Mouse (Mus musculus) heart, embryonic 12.5 days (tissue): ENCODE results near the gene Ppp1r13b. TPM values are rescaled to one million over a fixed set of nuclear protein-coding genes. Genes with fewer than 3 reads are reported as not detected.

ENCODE experiments used
- ATAC-seq: fragments of 200-750 bp; cut with Nextera tagmentation; 2 replicates; pipeline ENCODE4 v1.8.0; 2017; ENCODE audit warnings: moderate TSS enrichment, moderate library complexity; ENCODE audit not compliant: insufficient number of reproducible peaks, low FRiP score
- H3K27ac ChIP-seq: fragments of 300-500 bp; sonication (generic); 2 replicates; pipeline ENCODE4 v1.5.1; 2016; ENCODE audit warnings: mild to moderate bottlenecking, moderate library complexity; ENCODE audit not compliant: poor library complexity, severe bottlenecking
- H3K27me3 ChIP-seq: fragments of 300-500 bp; sonication (generic); replicated peaks from 2 replicates; pipeline ENCODE4 v1.6.1; 2016; ENCODE audit warnings: mild to moderate bottlenecking, moderate library complexity
- H3K36me3 ChIP-seq: fragments of 300-500 bp; sonication (generic); 2 replicates; pipeline ENCODE4 v1.6.1; 2016; ENCODE audit warnings: mild to moderate bottlenecking, moderate library complexity
- H3K4me1 ChIP-seq: fragments of 300-500 bp; sonication (generic); replicated peaks from 2 replicates; pipeline ENCODE4 v1.6.1; 2016; ENCODE audit warnings: mild to moderate bottlenecking
- H3K4me2 ChIP-seq: fragments of 300-500 bp; sonication (generic); 2 replicates; pipeline ENCODE4 v1.6.1; 2016; ENCODE audit warnings: mild to moderate bottlenecking, moderate library complexity
- H3K4me3 ChIP-seq: fragments of 300-500 bp; sonication (generic); 2 replicates; pipeline ENCODE4 v1.5.1; 2016; ENCODE audit warnings: mild to moderate bottlenecking
- H3K9ac ChIP-seq: fragments of 300-500 bp; sonication (generic); 2 replicates; pipeline ENCODE4 v1.6.1; 2016; ENCODE audit warnings: mild to moderate bottlenecking, moderate library complexity
- H3K9me3 ChIP-seq: fragments of 300-500 bp; sonication (generic); replicated peaks from 2 replicates; pipeline ENCODE4 v1.6.1; 2016; ENCODE audit warnings: mild to moderate bottlenecking, moderate library complexity
- WGBS: fragments of 180-500 bp; shearing (Covaris S2); methylation state at CpG from one replicate; pipeline ENCODE4 v1.1.7; 2016; 5-methylcytosine and 5-hydroxymethylcytosine counted together
- polyA plus RNA-seq: library from polyadenylated mRNA; unstranded; fragments of >200 nt; fragmentation: Nextera tagmentation; extraction: Ambion mirVana; gene quantifications from 2 replicates; pipeline ENCODE4 v1.2.1, GENCODE M21; 2016

The Ppp1r13b gene
- polyA plus RNA-seq, 1 experiment from 2014 or later = 17.9 TPM

DNA sequence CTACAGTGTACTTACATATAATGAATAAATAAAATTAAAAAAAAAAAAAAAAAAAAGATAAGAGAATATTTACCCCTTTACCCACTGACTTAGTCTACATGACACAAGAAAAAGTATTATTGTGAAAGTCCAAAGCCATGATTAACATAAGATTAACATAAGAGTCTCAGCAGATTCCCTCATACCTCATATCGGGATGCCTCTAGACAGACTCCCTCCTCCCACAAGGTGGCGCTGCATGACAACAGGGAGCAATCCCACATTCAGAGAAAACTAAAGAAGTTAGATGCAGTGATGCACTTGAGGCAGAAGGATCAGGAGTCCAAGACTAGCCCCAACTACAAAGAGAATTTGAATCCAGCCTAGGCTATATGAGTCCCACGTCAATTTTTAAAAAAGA lies 29.7 kb downstream of the Ppp1r13b start:
- H3K9me3 ChIP-seq = no peaks in the 10 kb centered on the region

GRCm38 (mm10) chr12:111875499-111875898 lies 32.4 kb downstream of the Ppp1r13b start:
- no peak overlapping the region for H3K27ac ChIP-seq
- H3K9me3 ChIP-seq = no peaks in the 10 kb centered on the region
- H3K27me3 ChIP-seq = no peaks in the 10 kb centered on the region
- ATAC-seq = no peak
- no peak overlapping the region for H3K9ac ChIP-seq
- no peak overlapping the region for H3K4me3 ChIP-seq
- peaks cover 13% of the 10 kb centered on the region for H3K36me3 ChIP-seq
- 89% methylated on average over 3 of the region's 3 CpGs for WGBS
- H3K4me2 ChIP-seq = no peak overlapping the region
- 0 out of 2 replicates have a peak, but pooled peaks cover 10% of the 10 kb centered on the region for H3K4me1 ChIP-seq

More for the DNA sequence above, 29.7 kb downstream of the Ppp1r13b start:
- peaks cover 24% of the 10 kb centered on the region for H3K4me1 ChIP-seq
- peak; percentile 40; the same call in 1 of the 2 replicates for ATAC-seq
- WGBS = 14% methylated on average over 3 of the region's 3 CpGs
- no peaks in the 10 kb centered on the region for H3K27me3 ChIP-seq
- H3K4me2 ChIP-seq = no peak overlapping the region
- no peak overlapping the region for H3K27ac ChIP-seq
- H3K4me3 ChIP-seq = no peak overlapping the region
- H3K36me3 ChIP-seq = no peaks in the 10 kb centered on the region
- no peak overlapping the region for H3K9ac ChIP-seq

DNA sequence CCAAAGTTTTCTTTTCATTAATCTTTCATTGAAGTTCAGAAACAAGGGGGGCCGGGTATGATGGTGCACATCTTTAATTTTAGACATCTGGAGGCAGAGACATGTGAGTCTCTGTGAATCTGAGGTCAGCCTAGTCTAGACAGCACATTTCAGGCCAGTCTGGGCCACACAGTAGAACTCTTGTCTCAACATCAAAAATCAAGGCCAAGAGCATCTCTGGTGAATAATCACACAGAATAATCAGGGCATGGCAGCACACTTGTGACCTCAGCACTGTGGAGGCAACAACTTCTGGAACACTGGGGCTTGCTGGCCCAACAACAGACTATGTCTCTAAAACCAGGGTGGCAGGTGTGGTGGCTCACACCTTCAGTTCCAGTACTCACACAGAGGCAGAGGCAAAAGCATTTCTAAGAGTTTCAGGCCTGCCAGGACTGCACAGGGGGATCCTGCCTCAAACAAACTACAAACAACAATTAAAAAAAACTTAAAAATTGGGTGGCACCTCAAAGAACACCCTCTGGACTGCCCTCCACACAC lies 33.2 kb downstream of the Ppp1r13b start:
- H3K4me3 ChIP-seq = no peak overlapping the region
- no peak for ATAC-seq
- H3K27ac ChIP-seq = no peak overlapping the region
- H3K27me3 ChIP-seq = no peaks in the 10 kb centered on the region
- no peaks in the 10 kb centered on the region for H3K9me3 ChIP-seq
- H3K9ac ChIP-seq = no peak overlapping the region
- H3K4me2 ChIP-seq = no peak overlapping the region
- H3K36me3 ChIP-seq = peaks cover 13% of the 10 kb centered on the region
- H3K4me1 ChIP-seq = 0 out of 2 replicates have a peak, but pooled peaks cover 10% of the 10 kb centered on the region
- 66% methylated on average over 1 of the region's 1 CpGs for WGBS

- 88% methylated on average over 5 of the region's 5 CpGs for WGBS
- no peak overlapping the region for H3K4me2 ChIP-seq
- ATAC-seq = no peak
These were observed 35.8 kb downstream of the Ppp1r13b start for GRCm38 (mm10) chr12:111872079-111872478.

GRCm38 (mm10) chr12:111870811-111871210 lies 37.1 kb downstream of the Ppp1r13b start:
- H3K36me3 ChIP-seq = peaks cover 31% of the 10 kb centered on the region
- no peak for ATAC-seq
- no peaks in the 10 kb centered on the region for H3K27me3 ChIP-seq
- H3K9me3 ChIP-seq = no peaks in the 10 kb centered on the region
- 87% methylated on average over 7 of the region's 7 CpGs for WGBS
- H3K27ac ChIP-seq = no peak overlapping the region
- H3K4me2 ChIP-seq = no peak overlapping the region
- no peak overlapping the region for H3K9ac ChIP-seq
- H3K4me1 ChIP-seq = 0 out of 2 replicates have a peak, but pooled peaks cover 2% of the 10 kb centered on the region
- no peak overlapping the region for H3K4me3 ChIP-seq

More at GRCm38 (mm10) chr12:111872079-111872478, 35.8 kb downstream of the Ppp1r13b start:
- no peaks in the 10 kb centered on the region for H3K27me3 ChIP-seq
- H3K27ac ChIP-seq = no peak overlapping the region
- no peaks in the 10 kb centered on the region for H3K9me3 ChIP-seq
- no peak overlapping the region for H3K9ac ChIP-seq
- no peak overlapping the region for H3K4me3 ChIP-seq
- H3K36me3 ChIP-seq = peaks cover 20% of the 10 kb centered on the region
- H3K4me1 ChIP-seq = 0 out of 2 replicates have a peak, but pooled peaks cover 6% of the 10 kb centered on the region

DNA sequence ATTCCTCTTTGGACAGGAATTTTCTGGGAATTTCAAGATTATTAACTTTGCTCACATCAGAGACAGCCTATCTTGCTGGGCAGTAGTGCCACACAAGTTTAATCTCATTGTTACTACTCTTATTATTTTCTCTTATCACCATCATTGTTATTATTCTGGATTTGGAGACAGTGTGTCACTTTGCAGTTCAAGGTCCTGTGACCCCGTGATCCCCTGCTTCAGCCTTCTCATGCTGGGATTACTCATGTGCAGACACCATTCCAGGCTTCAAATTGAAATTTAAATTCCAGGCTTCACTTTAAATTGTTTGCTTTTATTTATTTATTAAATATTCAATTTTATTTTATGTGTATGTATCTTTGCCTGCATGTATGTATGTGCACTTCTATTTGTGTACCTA lies 38.1 kb downstream of the Ppp1r13b start:
- no peak for ATAC-seq
- Histone ChIP-seq H3K27ac (no peak overlapping the region), H3K9ac (no peak overlapping the region), H3K4me1 (no peaks in the 10 kb centered on the region), H3K4me2 (no peak overlapping the region), H3K27me3 (no peaks in the 10 kb centered on the region), H3K4me3 (no peak overlapping the region), H3K36me3 (peaks cover 31% of the 10 kb centered on the region), H3K9me3 (no peaks in the 10 kb centered on the region)
- WGBS = 93% methylated on average over 1 of the region's 1 CpGs

DNA sequence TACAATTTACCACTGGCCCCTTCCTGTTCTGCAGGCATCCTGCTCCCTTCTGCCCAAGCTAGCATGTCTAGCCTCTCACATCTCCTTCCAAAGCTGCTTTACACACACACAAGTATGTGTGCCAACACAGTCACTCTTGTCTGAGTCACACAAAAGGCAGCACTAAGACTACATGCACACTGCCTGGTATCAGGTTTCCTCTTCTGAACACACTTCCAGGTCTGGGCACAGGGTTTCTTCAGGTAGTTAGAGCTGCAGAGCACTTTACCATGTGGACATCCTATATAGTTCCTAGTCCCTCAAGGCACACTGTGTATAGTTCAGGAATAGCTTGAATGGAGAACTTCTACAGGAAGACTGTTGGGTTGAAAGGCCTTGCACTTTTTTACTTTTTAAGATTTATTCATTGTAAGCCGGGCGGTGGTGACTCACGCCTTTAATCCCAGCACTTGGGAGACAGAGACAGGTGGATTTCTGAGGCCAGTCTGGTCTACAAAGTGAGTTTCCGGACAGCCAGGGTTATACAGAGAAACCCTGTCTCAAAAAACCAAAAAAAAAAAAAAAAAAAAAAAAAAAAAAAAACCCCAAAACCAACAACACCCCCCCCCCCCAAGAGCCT lies 43.6 kb downstream of the Ppp1r13b start:
- Histone ChIP-seq H3K27ac (no peak overlapping the region), H3K4me1 (no peaks in the 10 kb centered on the region), H3K4me3 (no peak overlapping the region), H3K9me3 (no peaks in the 10 kb centered on the region), H3K4me2 (no peak overlapping the region), H3K9ac (no peak overlapping the region), H3K27me3 (no peaks in the 10 kb centered on the region), H3K36me3 (peaks cover 38% of the 10 kb centered on the region)
- WGBS = 88% methylated on average over 4 of the region's 4 CpGs
- no peak for ATAC-seq

DNA sequence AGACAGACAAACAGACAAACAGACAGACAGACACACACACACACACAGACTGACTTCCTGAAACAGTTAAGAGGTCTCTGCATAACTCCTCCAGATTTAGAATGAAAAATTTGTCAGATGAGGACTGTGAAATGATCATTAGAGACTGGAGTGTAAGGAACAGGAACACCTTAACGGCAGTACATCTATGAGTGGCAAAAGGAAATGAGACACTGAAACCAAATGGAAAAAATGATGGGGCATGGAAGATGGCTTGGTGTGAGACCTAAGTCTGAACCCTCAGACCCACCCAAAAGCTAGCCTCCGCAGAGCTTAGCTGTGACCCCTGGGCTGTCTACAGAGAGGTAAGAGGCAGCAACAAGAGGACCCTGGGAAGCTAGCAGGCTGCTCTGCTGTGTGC lies 52.5 kb downstream of the Ppp1r13b start:
- Histone ChIP-seq H3K9ac (no peak overlapping the region), H3K27me3 (no peaks in the 10 kb centered on the region), H3K4me2 (no peak overlapping the region), H3K27ac (no peak overlapping the region), H3K4me1 (peaks cover 5% of the 10 kb centered on the region), H3K9me3 (no peaks in the 10 kb centered on the region), H3K4me3 (no peak overlapping the region), H3K36me3 (peaks cover 31% of the 10 kb centered on the region)
- 82% methylated on average over 2 of the region's 2 CpGs for WGBS
- ATAC-seq = no peak

DNA sequence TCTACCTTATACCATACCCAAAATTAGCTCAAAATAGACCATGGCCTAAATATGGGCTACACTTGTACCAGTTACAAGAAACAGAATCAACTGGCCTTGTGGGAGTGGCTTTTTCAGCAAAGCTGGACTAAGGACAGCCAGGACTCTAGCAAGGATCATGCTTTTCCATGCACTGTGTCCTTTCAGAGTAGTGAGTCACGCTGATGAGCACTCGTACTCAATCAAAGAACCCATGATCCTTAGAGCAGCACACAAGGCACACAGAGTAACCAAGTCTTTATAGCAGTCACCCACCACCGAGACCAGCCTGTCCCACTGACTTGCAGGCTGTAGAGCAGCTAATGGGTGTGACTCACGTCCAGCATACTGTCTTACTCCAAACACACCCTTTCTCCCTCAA lies 54.4 kb downstream of the Ppp1r13b start:
- peaks cover 7% of the 10 kb centered on the region for H3K4me1 ChIP-seq
- H3K4me3 ChIP-seq = no peak overlapping the region
- no peaks in the 10 kb centered on the region for H3K9me3 ChIP-seq
- H3K27ac ChIP-seq = no peak overlapping the region
- H3K36me3 ChIP-seq = peaks cover 26% of the 10 kb centered on the region
- no peaks in the 10 kb centered on the region for H3K27me3 ChIP-seq
- 78% methylated on average over 4 of the region's 4 CpGs for WGBS
- no peak overlapping the region for H3K9ac ChIP-seq
- no peak overlapping the region for H3K4me2 ChIP-seq
- no peak for ATAC-seq

DNA sequence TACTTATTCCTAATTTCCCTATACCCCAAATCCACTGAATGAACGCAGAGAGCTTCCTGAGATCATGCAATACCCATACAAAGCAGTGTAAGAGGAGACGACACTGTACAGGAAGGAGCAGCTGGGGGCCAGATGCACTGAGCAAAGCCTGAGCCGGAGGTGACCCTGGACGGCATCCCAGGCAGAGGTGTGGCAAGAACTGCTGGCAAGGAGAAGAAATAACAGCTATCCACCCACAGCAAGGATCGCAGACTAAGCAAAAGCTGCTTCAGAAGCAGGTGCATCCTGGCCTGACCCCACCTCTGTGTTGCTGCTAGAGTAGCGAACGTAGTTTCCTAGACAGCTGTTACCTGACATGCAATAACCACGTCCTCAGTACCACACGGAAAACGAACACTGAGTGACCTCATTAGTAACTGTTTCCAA lies 54.9 kb downstream of the Ppp1r13b start:
- no peak overlapping the region for H3K27ac ChIP-seq
- no peak for ATAC-seq
- 65% methylated on average over 10 of the region's 10 CpGs for WGBS
- peaks cover 21% of the 10 kb centered on the region for H3K36me3 ChIP-seq
- H3K4me1 ChIP-seq = peaks cover 12% of the 10 kb centered on the region
- no peaks in the 10 kb centered on the region for H3K9me3 ChIP-seq
- no peaks in the 10 kb centered on the region for H3K27me3 ChIP-seq
- H3K4me2 ChIP-seq = no peak overlapping the region
- H3K4me3 ChIP-seq = no peak overlapping the region
- H3K9ac ChIP-seq = no peak overlapping the region

DNA sequence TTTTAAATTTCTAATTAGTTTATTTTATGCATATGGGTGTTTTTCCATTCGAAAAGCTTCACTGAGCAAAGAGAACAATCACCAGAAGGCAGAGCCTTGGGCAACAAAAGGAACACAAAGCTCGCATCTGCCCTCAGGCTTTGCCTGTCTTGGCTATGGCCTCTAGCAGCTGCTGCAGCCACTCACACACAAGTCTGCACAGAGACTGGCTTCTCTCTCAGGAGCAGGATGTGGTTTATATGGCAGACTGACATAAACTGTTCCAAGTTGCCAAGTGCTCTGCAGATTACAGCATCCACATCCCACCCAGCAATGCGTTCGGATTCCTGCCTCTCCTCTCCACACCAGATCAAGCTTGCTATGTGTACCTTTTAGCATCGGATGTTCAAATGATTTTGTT lies 56.2 kb downstream of the Ppp1r13b start:
- H3K27me3 ChIP-seq = no peaks in the 10 kb centered on the region
- H3K9me3 ChIP-seq = no peaks in the 10 kb centered on the region
- no peak overlapping the region for H3K27ac ChIP-seq
- H3K4me1 ChIP-seq = peaks cover 12% of the 10 kb centered on the region
- no peak overlapping the region for H3K4me3 ChIP-seq
- no peak overlapping the region for H3K9ac ChIP-seq
- 82% methylated on average over 5 of the region's 5 CpGs for WGBS
- peaks cover 12% of the 10 kb centered on the region for H3K36me3 ChIP-seq
- H3K4me2 ChIP-seq = no peak overlapping the region
- no peak for ATAC-seq

- H3K4me2 ChIP-seq = no peak overlapping the region
- no peak for ATAC-seq
- peaks cover 9% of the 10 kb centered on the region for H3K36me3 ChIP-seq
- no peaks in the 10 kb centered on the region for H3K27me3 ChIP-seq
- no peak overlapping the region for H3K4me3 ChIP-seq
- no peak overlapping the region for H3K27ac ChIP-seq
- 69% methylated on average over 2 of the region's 2 CpGs for WGBS
- H3K4me1 ChIP-seq = peaks cover 12% of the 10 kb centered on the region
- no peaks in the 10 kb centered on the region for H3K9me3 ChIP-seq
- H3K9ac ChIP-seq = no peak overlapping the region
These were observed 56.7 kb downstream of the Ppp1r13b start for GRCm38 (mm10) chr12:111851235-111851634.
